Mouse (Mus musculus) ES-CJ7 (cell line): ENCODE results near the gene Galnt12.
"Not testable (repeated sequence)": the region's sequence is repeated elsewhere in the genome, so short reads cannot be mapped to it uniquely, and the experiment has no call there.

ENCODE experiments used
- DNase-seq: peaks from one replicate; pipeline ENCODE4 v3.0.0; 2011; ENCODE audit warnings: low read depth, low spot score

The Galnt12 gene

DNA sequence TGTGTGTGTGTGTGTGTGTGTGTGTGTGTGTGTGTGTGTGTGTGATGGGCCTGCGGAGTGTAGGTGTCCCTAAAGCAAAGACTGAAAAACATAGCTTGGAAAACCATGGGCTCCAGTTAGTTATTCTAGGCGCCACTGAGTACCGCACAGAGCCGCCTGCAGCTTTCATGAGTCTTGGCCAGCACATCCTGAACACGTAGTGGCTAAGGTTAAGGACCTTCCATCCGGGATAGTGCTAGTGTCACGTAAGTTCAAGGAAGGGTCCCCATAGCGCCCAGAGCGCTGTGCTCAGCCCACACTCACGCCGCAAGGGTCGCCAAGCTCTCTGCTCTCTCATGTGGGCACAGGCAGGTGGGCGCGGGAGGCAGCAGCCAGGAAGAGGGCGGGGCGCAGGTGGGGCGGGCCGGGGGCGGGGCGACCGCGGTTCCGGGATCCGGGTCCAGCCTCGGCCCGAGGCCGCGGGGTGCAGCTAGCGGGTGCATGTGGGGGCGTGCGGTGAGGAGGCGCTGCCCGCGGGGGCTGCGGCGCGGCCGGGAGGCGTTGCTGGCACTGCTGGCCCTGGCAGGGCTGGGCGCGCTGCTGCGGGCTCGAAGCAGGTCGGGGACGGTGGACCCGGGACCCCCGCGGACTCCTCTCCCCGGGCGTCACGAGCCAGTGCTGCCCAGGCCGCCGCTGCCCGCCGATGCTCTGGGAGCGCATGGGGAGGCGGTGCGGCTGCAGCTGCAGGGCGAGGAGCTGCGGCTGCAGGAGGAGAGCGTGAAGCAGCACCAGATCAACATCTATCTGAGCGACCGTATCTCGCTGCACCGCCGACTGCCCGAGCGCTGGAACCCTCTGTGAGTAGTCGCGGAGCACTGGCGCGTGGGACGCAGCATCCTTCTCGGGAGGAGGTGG lies at the start of gene Galnt12:
TSS of gene Galnt12 (plus strand) at position 417 of the 894 bp plus-strand sequence.
- DNase-seq, result peak; percentile 38

DNA sequence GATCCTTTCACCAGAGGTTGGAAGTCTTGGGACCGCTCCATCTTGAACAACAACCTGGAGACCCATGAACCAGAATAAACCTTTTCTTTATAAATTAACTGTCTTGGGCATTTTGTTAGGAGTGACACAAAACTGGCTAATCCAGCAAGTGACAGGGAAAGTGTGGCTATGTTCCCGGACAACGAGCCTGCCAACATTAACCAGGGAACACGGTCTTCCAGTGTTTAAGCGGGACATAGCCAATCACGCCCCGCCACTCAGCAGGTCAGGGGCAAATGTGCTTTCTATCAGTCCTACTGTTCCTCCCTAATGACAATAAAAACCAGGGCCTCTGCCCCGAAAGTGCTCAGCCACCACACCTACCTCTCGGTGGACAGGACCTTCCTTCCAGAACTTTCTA lies 47.8 kb upstream of the Galnt12 start:
- no peak for DNase-seq

DNA sequence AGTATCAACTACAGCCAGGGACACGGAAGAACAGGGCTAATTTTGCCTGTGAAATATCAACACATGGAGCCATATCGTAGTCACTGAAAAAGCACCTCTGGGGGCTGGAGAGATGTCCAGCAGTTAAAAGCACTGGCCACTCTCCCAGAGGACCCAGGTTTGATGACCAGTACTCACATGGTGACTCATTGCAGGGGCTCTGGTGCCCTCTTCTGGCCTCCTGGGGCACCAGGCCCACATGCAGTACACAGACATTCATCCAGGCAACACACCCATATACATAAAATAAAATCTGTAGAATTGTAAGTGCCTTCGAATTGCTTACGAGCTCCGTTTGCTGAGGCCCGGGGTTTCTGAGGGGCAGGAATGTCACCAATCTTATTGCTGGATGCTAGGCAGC lies 44.7 kb upstream of the Galnt12 start:
- no peak for DNase-seq

DNA sequence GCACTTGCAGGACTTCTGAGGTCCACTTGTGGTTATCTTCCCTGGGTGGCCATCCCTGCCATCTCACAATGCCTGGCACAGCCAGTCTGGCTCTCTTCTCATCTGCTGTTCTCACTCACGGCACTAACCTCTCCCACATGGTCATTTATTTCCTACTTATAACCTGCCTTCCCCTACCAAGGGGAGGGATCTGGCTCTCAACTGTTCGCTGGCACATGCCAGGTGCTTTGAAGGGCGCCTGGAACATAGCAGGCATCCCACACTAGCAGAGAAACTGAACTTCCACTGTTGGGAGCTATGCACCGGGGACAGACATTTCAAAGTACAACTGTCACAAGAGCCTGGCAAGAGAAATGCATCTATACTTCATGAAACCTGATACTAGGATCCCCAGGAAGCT lies 43.9 kb upstream of the Galnt12 start:
- DNase-seq, result no peak

DNA sequence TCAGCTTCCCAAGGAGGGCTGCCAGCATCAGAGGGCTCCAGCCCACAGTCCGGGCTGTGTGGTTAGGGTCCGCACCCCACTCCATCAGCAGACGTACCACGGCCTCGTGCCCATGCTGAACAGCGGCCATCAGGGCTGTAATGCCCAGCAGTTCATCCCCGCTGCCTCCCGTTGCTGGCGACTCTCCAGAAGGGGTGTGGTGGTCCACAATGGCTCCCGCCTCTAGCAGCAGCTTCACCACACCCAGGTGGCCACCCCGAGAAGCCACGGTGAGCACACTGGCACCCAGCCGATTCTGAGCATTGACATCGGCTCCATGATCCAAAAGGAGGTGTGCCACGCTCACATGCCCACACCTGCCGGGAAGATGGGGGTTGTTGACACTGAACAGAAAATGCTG lies 42.5 kb upstream of the Galnt12 start:
- DNase-seq, result no peak

DNA sequence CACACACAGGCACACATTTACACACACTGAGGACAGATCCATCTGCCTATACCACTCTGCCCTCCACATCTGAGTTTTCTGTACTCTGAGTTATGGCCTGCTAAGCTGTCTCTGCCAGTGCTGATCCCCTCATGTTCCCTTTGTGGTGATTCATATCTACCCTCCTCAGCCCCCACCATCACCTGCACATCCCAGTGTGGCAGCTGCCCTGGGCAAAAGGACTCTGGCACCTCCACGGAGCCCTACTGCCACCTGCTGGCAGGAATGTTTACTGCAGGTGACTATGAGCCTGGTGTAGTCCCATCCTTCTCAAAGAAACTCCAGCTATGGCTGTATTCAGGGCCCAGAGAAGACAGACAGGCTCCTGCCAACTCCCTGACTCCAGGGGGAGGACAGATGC lies 41.5 kb upstream of the Galnt12 start:
- DNase-seq, result peak; percentile 74

DNA sequence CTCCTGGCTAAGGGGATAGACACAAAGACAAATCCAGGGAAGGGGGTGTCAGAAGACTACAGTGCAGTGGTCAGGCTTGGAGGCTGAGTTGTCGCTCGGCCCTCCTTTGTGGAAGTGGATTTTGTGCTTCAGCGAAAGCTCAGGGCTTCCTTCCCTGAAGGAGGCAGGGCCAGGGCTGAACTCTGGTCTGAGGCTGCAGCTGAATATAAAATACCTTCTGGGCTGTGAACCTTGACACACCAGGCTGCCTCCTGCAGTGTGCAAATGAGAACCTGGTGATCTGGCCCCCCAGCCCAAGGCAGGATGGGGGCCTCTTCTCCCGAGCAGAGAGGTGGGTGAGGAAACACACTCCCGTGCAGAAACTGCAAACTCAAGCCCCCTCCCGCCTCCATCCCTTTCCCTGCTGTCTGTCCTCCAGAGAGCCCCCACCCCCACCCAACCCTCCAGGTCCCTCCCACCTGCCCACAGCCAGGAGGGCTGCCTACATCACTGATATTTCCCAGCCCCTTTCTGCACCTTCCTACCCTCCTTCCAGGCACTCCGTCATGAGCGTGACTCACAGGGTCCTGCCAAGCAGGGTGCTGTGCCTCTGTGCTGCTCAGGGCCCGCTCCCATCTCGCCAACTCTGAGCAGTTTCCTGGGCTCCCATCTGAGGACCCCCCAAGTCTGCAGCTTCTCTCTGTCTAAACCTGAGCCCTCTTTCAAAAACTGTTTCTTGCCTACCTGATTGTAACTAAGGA lies 40.9 kb upstream of the Galnt12 start:
- no peak for DNase-seq

DNA sequence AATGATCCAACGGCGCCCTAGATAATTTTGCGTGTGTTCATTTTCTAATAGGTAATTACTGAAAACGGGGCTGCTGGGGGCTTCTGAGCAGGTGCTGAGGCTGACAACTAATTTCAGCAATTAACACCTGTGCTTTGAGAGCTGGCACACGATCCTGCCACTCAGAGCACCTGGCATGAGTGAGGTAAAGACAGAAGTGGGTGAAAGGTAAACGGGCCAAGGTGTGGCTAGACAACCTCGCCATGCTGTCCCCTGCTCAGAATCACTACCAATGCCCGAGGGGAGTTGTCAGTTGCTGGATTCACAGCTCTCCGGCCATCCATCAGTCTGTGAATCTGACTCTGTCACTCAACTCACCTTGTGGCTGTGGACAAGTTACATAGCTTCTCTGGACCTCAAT lies 39.8 kb upstream of the Galnt12 start:
- DNase-seq, result no peak

DNA sequence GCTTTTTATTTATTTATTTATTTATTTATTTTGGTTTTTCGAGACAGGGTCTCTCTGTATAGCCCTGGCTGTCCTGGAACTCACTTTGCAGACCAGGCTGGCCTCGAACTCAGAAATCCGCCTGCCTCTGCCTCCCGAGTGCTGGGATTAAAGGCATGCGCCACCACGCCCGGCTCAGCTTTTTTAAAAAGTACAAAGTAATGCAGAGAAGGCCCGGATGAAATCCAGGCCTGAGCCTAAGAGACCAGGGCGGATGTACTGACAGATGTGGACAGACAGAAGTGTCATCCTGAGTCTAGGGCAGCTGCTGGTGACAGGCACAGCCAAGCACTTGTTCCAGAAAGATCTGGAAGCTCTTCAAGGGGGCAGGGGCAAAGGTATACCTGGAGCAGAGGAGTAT lies 36.5 kb upstream of the Galnt12 start:
- not testable (repeated sequence) for DNase-seq

DNA sequence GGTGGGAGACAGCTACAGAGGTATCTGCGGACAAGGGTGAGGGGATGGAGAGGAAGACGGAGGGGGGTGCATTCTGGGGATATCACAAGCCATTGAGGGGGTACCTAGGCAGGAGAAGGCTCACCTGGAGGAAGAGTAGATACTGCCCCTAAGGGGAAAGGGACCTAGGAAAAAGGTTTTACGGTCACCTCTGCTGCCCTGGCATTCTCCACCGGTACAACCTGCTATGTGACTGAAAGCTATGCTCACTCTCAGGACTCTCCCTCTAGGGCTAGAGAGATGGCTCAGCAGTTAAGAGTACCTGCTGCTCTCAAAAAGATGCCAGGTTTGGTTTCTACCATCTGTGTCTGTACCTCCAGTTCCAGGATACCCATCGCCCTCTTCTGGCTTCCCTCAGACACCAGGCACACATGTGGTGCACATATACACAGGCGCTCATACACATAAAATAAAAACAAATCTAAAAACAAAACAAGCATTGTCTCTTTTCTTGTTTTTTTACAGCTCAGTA lies 36.1 kb upstream of the Galnt12 start:
- no peak for DNase-seq

DNA sequence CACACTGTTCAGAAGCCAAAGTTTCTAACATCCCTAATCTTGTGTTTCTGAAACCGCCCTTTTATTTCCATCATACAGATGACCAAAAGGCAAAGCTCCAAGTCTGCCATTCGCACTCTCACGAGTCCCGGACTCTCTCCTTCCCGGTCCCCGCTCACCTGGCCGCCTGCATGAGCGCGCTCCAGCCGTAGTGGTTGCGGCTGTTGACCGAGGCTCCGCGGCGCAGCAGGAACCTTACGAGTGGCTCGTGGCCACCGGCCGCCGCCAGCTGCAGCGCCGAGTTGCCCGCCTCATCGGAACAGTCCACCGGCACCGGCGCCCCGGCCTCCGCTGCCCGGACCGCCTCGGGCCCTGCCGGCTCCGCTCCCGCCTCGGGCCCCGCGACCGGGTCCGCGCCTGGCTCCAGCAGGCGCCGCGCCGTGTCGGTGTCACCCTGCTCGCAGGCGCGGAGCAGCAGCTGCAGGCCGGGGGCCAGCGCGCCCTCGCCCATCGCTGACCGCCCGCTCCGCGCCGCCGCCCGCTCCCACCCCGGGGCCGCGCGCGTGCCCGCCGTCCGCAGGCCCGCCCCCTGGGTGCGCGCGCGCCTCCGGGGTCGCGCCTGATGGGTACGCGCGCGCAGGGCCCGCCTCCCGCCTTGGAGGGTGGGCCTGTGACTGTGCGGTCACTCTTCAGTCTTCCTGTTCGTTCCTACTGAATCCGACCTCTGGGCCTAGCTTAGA lies 34.8 kb upstream of the Galnt12 start, which contains the start of gene Anks6:
TSS of gene Anks6 (minus strand) at position 637 of the 719 bp plus-strand sequence.
- DNase-seq, result peak; percentile 18

DNA sequence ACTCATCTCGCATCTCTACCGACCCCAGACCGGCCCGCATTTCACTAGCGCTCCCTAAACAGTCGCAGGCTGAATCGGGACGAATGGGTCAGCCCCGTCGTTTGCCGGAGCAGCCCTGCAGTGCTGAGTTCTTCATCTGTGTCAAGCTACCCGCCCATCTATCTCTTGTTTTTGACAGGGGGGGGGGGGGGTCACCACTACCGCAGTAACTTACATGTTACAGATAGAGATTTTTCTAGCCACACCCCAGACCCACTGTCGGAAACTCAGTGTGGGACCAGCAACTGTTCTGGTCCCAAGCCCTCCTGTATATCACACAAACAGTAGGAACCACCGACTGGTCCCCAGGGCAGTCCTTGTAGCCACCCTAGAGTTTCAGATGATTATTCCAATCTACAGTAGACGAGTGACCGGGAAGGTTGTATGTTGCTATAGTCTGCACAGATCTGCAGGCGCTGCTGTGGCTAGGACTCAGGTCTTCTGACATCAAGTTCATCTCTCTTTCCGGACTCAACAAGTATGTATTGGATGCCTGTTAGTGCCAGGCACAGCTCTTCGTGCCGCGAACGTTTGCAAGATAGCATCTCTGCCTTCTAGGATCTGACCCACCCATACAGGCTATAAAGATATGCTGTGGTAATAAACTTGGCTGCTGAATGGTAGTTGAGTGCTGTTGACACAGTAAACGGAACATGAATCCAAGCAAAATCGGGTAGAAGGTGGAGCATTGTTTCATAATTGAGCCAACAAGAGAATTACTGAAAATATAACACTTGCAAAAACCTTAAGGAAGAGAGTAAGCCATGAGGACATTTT lies 34.0 kb upstream of the Galnt12 start:
- no peak for DNase-seq

DNA sequence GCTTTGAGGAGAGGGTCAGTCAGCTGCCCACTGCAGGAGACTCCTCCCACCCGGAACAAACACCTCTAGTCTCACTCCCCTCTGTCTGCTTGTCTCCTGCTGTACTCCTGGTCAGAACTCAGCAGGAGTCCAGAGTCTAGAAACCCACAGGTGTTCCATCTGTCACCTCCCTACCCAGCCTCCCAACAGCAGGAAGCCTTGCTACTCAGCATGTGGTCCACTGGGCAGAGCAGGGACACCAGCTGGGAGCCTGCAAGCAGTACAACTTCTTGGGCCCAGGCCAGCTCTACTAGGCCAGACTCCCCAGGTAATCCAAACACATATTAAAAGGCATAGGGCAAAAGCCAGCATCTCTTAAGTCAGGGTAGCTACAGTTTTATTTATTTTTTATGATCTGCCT lies 30.8 kb upstream of the Galnt12 start:
- DNase-seq, result no peak

DNA sequence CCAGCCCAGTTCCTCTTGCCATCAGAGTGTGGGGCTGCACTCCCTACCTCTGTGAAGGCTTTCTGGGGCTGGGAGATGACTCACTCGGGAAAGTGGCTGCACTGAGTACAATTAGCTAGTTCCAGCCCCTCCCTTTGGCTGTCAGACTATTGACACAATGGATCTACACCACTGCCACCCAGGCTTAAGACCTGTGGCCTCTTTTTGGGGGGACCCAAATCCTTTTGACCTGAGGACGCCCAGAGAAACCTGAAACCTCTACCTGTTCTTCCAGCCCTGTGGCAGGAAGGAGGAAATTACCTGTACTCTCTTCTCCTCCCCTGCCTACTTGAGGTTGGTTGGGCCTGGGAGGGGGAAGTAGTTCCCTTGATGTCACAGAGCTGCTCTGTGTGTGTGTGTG lies 16.7 kb upstream of the Galnt12 start:
- no peak for DNase-seq

DNA sequence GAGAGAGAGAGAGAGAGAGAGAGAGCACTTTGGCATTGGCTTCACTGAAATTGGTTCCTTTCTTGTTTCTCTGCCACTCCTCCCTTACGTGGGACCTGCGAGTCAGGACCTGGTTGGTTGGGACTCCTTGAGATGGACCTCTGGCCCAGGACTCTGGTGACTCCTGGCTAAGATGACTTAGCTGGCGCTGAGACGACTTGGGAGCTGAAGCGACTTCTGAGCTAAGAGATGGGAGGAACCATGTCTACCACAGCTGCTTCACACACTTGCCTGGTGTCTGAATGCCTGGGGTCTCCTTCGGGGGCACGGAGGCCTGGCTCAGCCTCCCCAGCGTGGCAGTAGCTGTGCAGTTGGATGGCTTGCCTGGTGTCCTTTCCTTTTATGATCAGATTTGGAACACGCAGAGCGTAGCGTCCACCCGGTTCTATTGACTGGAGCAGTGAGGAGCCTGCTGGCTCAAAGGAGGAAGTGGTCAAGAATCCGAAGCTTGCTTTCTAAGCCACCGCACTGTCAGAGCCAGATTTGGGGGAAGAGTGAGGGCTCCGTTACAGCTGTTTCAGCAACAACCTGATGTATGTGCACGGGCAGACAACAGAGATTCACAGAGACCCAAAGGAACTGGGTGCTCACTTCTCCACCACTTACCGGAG lies 11.6 kb upstream of the Galnt12 start:
- no peak for DNase-seq

DNA sequence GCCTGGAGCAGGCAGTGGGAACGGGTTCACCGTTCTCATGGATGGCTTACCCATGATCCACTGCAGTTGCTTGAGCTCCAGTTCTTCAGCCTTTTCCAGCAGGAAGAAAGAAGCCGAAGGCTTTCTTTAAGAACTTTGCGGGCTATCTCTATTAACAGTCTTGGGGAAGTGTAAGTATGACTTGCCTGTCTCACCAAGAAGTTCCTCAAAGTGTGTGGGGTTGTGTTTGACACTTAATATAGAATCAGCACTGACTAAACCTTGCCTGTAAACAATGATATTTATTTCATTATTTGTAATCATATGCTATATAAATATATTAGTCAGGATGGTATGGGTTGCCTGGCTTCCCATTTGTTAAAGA lies 11.1 kb upstream of the Galnt12 start:
- DNase-seq, result no peak

DNA sequence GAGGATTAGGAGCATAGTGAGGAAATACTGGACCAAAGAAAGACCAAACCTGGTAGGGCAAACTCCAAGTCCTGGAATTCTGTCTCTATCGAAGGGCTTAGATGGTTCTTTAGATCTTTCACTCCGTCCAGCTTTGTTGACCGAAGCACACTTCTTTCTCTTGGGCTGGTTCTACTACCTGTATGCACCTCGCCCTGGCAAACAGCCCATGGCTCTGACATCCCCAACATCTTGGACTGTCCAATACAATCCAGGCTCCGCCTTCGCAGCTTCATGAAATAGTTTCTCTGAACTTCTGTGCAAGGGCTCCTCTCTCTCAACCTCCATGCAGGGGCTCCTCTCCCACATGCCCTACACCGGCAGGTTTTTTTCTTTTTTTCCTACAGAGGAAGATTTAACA lies 7.9 kb upstream of the Galnt12 start:
- DNase-seq, result no peak

DNA sequence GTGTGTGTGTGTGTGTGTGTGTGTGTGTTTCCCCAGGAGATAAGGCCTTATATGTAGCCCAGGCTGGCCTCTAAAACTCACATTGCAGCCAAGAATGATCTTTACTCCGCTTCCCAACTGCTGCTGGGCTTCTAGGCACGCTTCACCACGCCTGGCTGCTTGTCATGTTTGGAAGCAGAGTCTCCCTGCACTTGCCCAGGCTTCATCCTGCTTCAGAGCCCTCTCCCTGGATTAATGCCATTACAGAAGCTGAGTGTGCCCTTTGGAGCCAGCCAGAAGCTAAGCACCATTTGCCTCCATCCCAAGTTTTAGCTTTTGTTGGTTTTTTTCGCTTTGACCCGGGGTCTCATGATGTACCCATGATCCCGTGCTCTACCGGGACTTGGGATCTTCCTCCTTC lies 3.0 kb upstream of the Galnt12 start:
- no peak for DNase-seq

DNA sequence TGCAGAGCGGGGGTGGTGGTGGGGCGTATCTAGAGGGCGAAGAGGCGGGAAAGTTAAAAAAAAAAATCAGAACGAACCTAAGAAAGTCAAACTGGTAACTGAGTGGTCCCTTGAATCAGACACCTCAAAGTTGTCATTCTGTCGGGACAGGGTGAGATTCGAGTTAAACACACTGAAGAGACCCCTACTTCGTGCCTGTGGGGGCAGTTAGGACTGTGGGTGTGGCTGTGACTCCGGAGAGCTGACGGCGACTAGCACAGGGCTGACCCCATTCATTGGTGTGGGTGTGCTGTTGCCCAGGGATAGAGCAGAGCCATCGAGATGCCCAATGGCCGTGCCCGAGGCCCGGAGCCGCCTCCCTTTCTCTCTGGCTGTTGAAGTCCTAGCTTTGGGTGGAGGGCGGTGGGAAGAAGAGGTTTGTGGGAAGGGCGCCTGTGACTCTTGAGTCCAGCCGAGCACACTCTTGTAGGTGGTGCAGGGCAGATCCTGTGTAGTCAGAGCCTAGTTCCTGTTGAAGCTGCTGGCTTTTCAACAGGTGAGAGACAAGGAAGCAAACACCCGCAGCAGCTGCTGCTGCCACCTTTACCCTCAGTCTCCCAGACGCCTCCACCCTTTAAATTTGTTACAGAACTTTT lies 795 bp downstream of the Galnt12 start:
- peak; percentile 5 for DNase-seq

DNA sequence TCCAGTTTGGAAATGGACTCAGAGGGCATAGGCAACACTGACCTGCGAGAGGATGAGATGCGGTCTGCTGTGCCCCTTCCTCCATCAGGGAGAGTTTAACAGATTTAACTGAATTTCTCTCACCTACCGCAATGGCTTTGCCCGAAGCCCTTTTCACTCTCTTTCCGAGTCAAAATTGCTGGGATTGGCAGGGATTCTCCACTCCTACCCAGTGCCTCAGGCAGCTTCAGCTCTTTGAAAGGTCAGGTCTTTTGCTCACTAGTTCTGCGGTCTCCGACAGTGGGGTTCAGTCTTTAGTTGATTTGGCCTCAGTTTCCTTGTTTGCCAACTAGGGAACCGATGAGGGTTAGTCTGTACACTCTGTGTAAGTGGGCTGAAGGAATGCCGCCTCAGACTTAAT lies 1.5 kb downstream of the Galnt12 start:
- no peak for DNase-seq
